Mouse (Mus musculus): ENCODE results near the gene Galr2.

DNA sequence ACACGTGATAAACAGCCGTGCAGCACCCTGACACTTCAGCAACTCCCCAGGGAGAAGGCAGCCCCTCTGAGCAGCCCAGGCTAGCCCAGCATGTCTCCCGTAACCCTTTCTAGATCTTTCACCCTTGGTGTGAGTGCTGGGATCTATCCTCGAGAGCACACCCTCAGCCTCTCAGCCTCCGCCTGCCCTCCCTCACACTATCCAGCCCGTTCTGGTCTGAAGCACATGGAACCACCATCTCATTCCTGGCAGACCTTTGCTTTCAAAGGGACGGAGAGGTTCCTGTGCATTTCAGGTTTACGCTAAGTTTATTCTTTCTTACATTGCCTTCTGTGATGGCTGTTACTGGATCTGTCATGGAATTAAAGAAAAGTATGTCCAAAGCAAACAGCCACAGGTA is 36.2 kb upstream of the Galr2 start:
- no peak for TF ChIP-seq CTCF (IDR thresholded peaks at IDR 0.05)
- no peak for TF ChIP-seq EP300 (IDR thresholded peaks at IDR 0.05)
